Mouse (Mus musculus) T-helper 17 cell (primary cell): Measurements from ENCODE around the gene Zranb3.

Source experiments
- in situ Hi-C, 2 experiments: fragments of 300-600 bp; cut with MboI, MseI; formaldehyde crosslinking; loops; 1 replicate in 1 of 2; 2 replicates in 1 of 2; pipeline ENCODE4 v1.15.1; 2025; ENCODE audit warnings: high pct_unique_total_duplicates in 2 of 2

Zranb3 gene

DNA sequence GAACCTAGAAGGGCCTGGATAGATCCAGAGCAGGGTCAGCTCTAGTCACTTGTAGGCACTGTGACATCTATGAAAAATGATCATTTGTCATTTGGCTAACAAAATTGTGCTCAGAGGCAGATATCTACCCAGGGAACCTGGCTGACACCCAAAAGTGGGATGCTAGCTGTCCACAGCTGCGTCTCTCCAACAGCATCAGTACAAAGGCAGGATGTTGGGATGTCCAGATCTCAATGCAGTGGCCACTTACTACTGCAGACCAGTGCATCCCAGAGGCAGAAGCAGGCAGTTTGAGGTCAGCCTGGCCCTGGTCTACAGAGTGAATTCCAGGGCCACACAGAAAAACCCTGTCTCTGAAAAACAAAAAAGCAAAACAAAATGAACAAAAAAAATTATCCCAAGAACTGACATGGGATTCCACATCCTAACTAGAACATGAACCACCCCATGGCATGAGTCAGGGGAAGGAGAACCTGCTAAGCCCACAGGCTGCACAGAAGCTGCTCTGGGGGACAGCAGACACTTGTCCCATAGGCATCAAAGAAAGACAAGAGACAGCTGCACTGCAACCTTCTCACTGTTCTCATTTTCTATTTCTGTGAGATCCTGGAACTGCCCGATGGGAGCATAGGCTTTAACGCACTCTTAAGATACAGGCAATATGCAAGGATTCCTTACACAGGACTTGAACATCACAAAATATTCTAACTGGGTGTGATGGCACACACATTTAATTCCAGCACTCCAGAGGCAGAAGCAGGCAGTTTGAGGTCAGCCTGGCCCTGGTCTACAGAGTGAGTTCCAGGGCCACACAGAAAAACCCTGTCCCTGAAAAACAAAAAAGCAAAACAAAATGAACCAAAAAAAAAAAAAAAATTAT is 156.9 kb downstream of the Zranb3 start:
- in situ Hi-C loops = no loop called here

DNA sequence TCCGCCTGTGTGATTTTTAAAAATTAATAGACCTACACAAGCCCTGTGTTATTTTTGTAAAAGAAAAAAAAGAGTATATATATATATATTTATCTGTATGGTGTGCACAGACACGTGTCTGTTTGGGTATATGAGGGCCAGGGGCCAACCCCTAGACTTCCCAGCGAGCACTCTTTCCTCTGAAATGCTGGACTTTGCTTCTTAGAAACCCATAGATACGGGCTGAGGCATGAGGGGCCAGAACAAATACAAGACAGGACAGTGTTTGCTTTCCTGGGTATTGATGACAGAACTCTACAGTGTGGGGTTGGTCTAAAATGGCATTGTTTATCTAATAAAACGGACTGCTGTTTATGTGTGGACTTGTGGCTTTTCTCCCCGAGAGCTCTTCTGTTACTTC is 159.3 kb downstream of the Zranb3 start:
- in situ Hi-C loops = no loop called here

DNA sequence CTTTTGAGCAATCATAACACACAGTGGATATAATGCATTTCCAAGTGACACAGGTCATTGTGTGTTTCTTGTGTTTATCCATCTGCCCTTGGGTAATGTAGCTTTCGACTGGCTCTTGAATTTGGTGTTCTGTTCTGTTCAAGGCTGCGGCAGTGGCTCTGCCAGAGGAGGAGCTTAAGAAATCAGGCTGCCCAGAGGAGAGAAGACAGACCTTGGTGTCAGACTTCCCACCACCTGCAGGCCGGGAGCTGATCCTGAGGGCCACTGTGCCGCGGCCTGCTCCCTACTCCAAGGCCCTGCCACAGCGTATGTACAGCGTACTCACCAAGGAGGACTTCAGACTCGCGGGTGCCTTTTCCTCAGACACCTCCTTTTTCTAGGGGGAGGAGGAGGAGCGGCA is 160.6 kb downstream of the Zranb3 start:
- in situ Hi-C loops = no loop called here

DNA sequence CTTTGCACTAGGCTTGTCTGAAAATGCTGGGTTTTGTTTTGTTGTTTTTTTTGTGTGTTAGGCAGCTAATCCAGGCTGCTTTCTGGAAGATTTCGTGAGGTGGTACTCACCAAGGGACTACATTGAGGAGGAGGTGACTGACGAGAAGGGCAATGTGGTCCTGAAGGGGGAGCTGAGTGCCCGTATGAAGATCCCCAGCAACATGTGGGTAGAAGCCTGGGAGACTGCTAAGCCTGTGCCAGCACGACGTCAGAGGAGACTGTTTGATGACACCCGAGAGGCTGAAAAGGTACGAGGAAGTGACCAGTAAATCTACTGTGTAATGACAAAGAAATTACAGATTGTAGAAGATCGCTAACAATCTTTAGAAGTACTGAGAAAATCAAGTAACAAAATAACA is 165.6 kb downstream of the Zranb3 start:
- in situ Hi-C loops = no loop called here

DNA sequence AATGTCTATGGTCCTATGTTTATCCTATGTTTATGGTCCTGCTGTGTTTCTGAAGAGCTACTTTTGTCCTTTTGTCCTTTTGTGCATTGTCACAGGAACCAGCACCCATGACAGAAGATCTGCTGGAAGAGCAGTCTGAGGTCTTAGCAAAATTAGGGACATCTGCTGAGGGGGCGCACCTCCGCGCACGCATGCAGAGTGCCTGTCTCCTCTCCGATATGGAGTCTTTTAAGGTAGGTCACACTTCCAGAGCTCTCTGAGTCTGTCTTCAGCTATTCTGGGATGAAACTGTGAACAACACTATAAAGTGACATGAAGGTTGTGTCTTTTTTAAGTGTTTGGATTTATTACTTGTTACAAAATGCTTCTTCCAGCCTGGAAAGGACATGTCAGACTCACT is 168.5 kb downstream of the Zranb3 start:
- in situ Hi-C loops = no loop called here

DNA sequence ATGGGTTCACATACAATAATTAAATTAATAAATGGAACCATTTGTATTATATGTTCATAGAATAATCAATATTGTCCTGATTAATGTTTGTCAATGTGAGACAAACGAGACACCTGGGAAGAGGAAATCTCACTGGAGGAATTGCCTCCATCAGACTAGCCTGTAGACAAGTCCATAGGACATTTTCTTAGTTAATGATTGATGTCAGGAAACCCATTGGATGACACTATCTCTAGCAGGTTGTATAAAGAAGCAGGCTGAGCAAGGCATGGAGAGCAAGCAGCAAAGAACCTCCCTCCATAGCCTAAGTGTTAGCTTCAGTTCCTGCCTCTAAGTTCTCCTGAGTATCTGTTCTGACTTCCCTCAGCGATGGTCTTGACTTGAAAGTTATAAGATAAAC is 169.4 kb downstream of the Zranb3 start:
- in situ Hi-C loops = no loop called here

DNA sequence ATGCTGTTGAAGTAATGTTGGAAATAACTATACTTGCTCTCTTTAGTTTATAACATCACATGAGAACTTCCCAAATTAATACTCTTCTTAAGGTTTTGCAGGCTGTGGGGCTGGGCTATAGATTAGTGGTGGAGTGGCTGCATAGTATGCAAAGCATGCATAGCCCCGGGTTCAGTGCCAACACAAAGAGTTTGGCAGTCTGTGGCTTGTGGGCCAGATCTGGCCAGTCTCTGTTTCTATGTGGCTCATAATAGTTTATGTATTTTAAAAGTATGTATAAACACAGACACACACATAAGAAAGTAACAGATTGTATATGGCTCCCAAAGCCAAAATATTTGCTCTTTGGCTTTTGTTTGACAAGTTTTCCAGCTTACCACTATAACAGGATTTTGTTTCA is 187.0 kb downstream of the Zranb3 start:
- in situ Hi-C loops = no loop called here

DNA sequence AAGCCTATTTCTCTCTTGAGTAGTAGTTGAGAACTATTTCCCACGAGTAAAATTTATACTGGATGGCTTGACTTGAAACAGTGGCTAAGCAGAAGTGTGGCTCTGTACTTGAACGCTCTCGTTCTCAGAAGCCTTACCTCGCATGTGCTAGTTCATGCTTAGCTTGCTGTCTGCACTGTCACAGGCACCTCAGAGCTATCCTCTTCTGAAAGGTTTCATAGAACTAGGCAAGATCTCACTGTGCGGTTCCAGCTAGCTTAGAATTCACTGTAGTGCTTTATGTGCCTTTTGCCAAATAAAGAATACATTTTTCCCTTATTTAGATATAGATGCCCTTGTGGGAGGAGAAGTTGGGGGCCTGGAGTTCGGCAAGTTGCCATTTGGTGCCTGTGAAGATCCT is 187.5 kb downstream of the Zranb3 start:
- in situ Hi-C loops = no loop called here

DNA sequence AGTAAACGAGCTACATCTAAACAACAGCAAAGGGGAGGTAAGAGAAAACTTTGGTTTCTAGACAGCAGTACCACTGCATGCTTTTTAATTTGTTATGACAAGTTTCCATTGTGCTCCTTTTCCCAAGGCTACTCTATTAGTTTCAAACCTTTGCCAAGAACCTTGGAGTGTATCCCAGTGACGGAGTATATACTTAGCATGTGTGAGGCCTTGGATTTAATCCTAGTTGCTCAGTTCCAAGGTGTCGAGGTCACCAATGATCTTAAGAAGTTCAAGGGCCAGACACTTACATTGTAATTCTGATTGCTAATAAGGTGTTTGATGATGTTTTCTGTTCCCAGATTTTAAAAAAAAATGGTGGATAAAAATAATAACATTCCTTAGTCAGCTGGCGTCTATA is 189.7 kb downstream of the Zranb3 start:
- in situ Hi-C loops = loop anchor here in 1 of 2 experiments (5.0 kb wide), 1 partner anchor 86 kb away; no protein-coding TSS in a partner anchor

DNA sequence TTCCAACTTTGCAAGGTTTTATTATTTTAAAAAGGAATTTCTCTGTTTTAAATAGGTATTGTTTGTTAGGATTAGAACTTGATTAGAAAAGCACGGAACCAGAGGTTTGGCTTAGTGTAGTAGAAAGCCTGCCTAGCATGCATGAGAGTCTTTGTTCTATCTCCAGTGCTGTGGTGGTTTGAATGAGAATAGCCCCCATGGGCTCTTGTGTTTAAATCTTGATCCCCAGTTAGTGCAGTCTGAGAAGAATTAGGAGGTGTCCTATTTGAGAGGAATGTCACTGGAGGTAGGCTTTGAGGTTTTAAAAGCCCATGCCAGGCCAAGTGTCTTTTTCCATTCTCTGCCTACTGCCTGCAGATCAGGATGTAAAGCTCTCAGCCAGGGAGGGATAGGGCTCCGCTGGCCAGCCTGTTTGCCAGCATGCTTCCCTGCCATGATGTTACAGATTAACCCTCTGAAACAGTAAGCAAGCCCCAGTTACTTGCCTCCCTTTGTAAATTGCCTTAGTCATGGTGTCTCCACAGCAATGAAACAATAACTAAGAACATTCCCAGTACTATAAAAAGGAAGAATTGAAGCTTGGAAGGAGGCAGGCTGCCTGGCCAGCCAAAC is 198.0 kb downstream of the Zranb3 start:
- in situ Hi-C loops = no loop called here
